Mouse (Mus musculus) CH12.LX (cell line): ENCODE results near the gene Add1. TPM values are rescaled to one million over a fixed set of nuclear protein-coding genes. Genes with fewer than 3 reads are reported as not detected.
A peak's percentile ranks its signal among the peaks of the same experiment; 100 is the strongest.

Experiments used
- DNase-seq: peaks from one replicate; pipeline ENCODE4 v3.0.0-alpha.2; 2013; ENCODE audit errors: extremely low read depth
- H3K27ac ChIP-seq: 2 replicates; pipeline ENCODE4 v1.5.1; 2012; ENCODE audit warnings: low read depth, mild to moderate bottlenecking, control low read depth, moderate library complexity; ENCODE audit not compliant: insufficient read depth
- H3K27me3 ChIP-seq: replicated peaks from 2 replicates; pipeline ENCODE3; 2012; ENCODE audit warnings: inconsistent platforms
- H3K36me3 ChIP-seq, 2 experiments: replicated peaks in 1 of 2; 2 replicates each; pipeline versions ENCODE3 to v1.6.1; 2012; ENCODE audit warnings: inconsistent platforms in 1 of 2, low read length in 1 of 2, mild to moderate bottlenecking in 1 of 2, mixed read lengths in 1 of 2, moderate library complexity in 1 of 2; ENCODE audit not compliant: control insufficient read depth in 1 of 2, insufficient read depth in 1 of 2
- H3K4me1 ChIP-seq, 2 experiments: 2 replicates each; pipeline ENCODE4 v1.6.1; 2012; ENCODE audit warnings: inconsistent platforms in 1 of 2, moderate library complexity in 1 of 2; ENCODE audit not compliant: insufficient read depth in 2 of 2, control insufficient read depth in 1 of 2
- H3K4me2 ChIP-seq: 2 replicates; pipeline ENCODE4 v1.6.1; 2012; ENCODE audit warnings: low read depth, mild to moderate bottlenecking, control low read depth; ENCODE audit not compliant: poor library complexity, insufficient read depth, severe bottlenecking
- H3K4me3 ChIP-seq, 3 experiments: fragments of 150-350 bp in 1 of 3; sonication (generic) in 1 of 3; replicated peaks in 1 of 3; 2 replicates each; pipeline versions ENCODE3 to v1.5.1; 2011 to 2012; ENCODE audit warnings: low read depth in 2 of 3, low read length in 2 of 3, mild to moderate bottlenecking in 2 of 3, moderate library complexity in 2 of 3, control low read depth in 1 of 3, improper control_type of control experiment in 1 of 3, inconsistent platforms in 1 of 3, mixed read lengths in 1 of 3; ENCODE audit not compliant: poor library complexity in 1 of 3
- H3K79me2 ChIP-seq: replicated peaks from 2 replicates; pipeline ENCODE4 v1.6.1; 2012; ENCODE audit warnings: mild to moderate bottlenecking, moderate library complexity; ENCODE audit not compliant: control insufficient read depth, poor library complexity, insufficient read depth, severe bottlenecking; ENCODE audit errors: extremely low read depth
- H3K9ac ChIP-seq: 2 replicates; pipeline ENCODE4 v1.6.1; 2012; ENCODE audit warnings: low read depth, mild to moderate bottlenecking, control low read depth, moderate library complexity; ENCODE audit not compliant: insufficient read depth
- H3K9me3 ChIP-seq: replicated peaks from 2 replicates; pipeline ENCODE3; 2012; ENCODE audit warnings: low read length, inconsistent platforms, mixed read lengths
- BHLHE40 ChIP-seq: IDR thresholded peaks from 2 replicates; pipeline ENCODE4 v1.6.1; 2011; ENCODE audit warnings: mild to moderate bottlenecking, low read depth, low read length, improper control_type of control experiment
- CHD1 ChIP-seq: IDR thresholded peaks from 2 replicates; pipeline ENCODE4 v1.6.1; 2012; ENCODE audit warnings: low read depth, low read length, improper control_type of control experiment, inconsistent platforms
- CTCF ChIP-seq, 2 experiments: IDR thresholded peaks in 1 of 2; conservative IDR thresholded peaks in 1 of 2; 2 replicates each; pipeline ENCODE4 v1.5.1; 2011 to 2012; ENCODE audit warnings: low read depth in 2 of 2, low read length in 2 of 2, improper control_type of control experiment in 1 of 2, inconsistent platforms in 1 of 2, mild to moderate bottlenecking in 1 of 2, moderate library complexity in 1 of 2
- ELF1 ChIP-seq: IDR thresholded peaks from 2 replicates; pipeline ENCODE4 v1.6.1; 2014; ENCODE audit warnings: low read depth, mild to moderate bottlenecking, inconsistent platforms, low read length, improper control_type of control experiment
- EP300 ChIP-seq: IDR thresholded peaks from 2 replicates; pipeline ENCODE4 v1.6.1; 2011; ENCODE audit warnings: low read length, improper control_type of control experiment
- HCFC1 ChIP-seq: IDR thresholded peaks from 2 replicates; pipeline ENCODE4 v1.6.1; 2012; ENCODE audit warnings: low read depth, mild to moderate bottlenecking, inconsistent platforms, low read length, improper control_type of control experiment
- JUN ChIP-seq: IDR thresholded peaks from 2 replicates; pipeline ENCODE4 v1.6.1; 2011; ENCODE audit warnings: low read depth, mild to moderate bottlenecking, low read length, improper control_type of control experiment, moderate library complexity; ENCODE audit not compliant: insufficient read depth
- JUND ChIP-seq: conservative IDR thresholded peaks from 2 replicates; pipeline ENCODE4 v1.6.1; 2011; ENCODE audit warnings: low read depth, low read length, improper control_type of control experiment
- MAX ChIP-seq: IDR thresholded peaks from 2 replicates; pipeline ENCODE4 v1.6.1; 2011; ENCODE audit warnings: low read length, improper control_type of control experiment
- POLR2A ChIP-seq: IDR thresholded peaks from 2 replicates; pipeline ENCODE4 v1.6.1; 2011; ENCODE audit warnings: low read depth, mild to moderate bottlenecking, improper control_type of control experiment, low read length
- POLR2AphosphoS2 ChIP-seq: IDR thresholded peaks from 2 replicates; pipeline ENCODE4 v1.6.1; 2011; ENCODE audit warnings: low read depth, low read length, improper control_type of control experiment
- RCOR1 ChIP-seq: conservative IDR thresholded peaks from 2 replicates; pipeline ENCODE4 v1.6.1; 2012; ENCODE audit warnings: low read depth, mild to moderate bottlenecking, inconsistent platforms, low read length, improper control_type of control experiment
- SIN3A ChIP-seq: IDR thresholded peaks from 2 replicates; pipeline ENCODE4 v1.6.1; 2012; ENCODE audit warnings: low read length, improper control_type of control experiment, inconsistent platforms
- SMC3 ChIP-seq: IDR thresholded peaks from 2 replicates; pipeline ENCODE4 v1.6.1; 2011; ENCODE audit warnings: low read depth, low read length, improper control_type of control experiment
- TBP ChIP-seq: conservative IDR thresholded peaks from 2 replicates; pipeline ENCODE4 v1.6.1; 2011; ENCODE audit warnings: low read depth, low read length, improper control_type of control experiment
- USF1 ChIP-seq: IDR thresholded peaks from 2 replicates; pipeline ENCODE4 v1.6.1; 2014; ENCODE audit warnings: low read depth, mild to moderate bottlenecking, inconsistent platforms, low read length, improper control_type of control experiment
- USF2 ChIP-seq: conservative IDR thresholded peaks from 2 replicates; pipeline ENCODE4 v1.6.1; 2011; ENCODE audit warnings: low read depth, low read length, improper control_type of control experiment
- ZC3H11A ChIP-seq: IDR thresholded peaks from 2 replicates; pipeline ENCODE4 v1.6.1; 2012; ENCODE audit warnings: low read depth, mild to moderate bottlenecking, inconsistent platforms, low read length, improper control_type of control experiment
- ZKSCAN1 ChIP-seq: IDR thresholded peaks from 2 replicates; pipeline ENCODE4 v1.6.1; 2012; ENCODE audit warnings: low read depth, inconsistent platforms, low read length, improper control_type of control experiment, borderline replicate concordance
- ZMIZ1 ChIP-seq: IDR thresholded peaks from 2 replicates; pipeline ENCODE4 v1.6.1; 2012; ENCODE audit warnings: low read depth, mild to moderate bottlenecking, inconsistent platforms, low read length, improper control_type of control experiment
- ZNF384 ChIP-seq: IDR thresholded peaks from 2 replicates; pipeline ENCODE4 v1.6.1; 2012; ENCODE audit warnings: low read depth, low read length, improper control_type of control experiment, inconsistent platforms
- dilution Hi-C: fragments of 300-500 bp; cut with MboI; formaldehyde crosslinking; loops from 2 replicates; pipeline ENCODE4 v1.14.3; 2020; ENCODE audit warnings: low sequenced_read_pairs; ENCODE audit not compliant: extremely low pct_unique_long_range_greater_than_20kb, extremely low pct_ligation_motif_present
- in situ Hi-C: fragments of 300-500 bp; cut with MboI; formaldehyde crosslinking; loops from 3 replicates; pipeline ENCODE4 v1.14.3; 2019; ENCODE audit warnings: low sequenced_read_pairs, low pct_ligation_motif_present, low pct_unique_long_range_greater_than_20kb, mixed read lengths
- polyA plus RNA-seq: library from polyadenylated mRNA; unstranded; fragments of >175 nt; gene quantifications from 2 replicates; pipeline ENCODE4 v1.2.1, GENCODE M21; 2012; ENCODE audit warnings: low read depth; ENCODE audit not compliant: insufficient read length
- total RNA-seq, 2 experiments: library from RNA; depleted of rRNA; stranded (reverse); fragments of 300-350 nt in 1 of 2; fragments of >200 nt in 1 of 2; gene quantifications; 2 replicates each; pipeline ENCODE4 v1.2.3; 2012 to 2014

The Add1 gene
- total and polyA plus RNA-seq, 3 experiments: 28.1 to 46.0 (median 45.0) TPM

- dilution Hi-C loops: no loop called here
- no peak overlapping the region for H3K27ac ChIP-seq
- H3K9ac ChIP-seq: peak overlapping the region; percentile 55; the same call in 1 of the 2 replicates
- H3K4me1 ChIP-seq: peaks cover 0 to 11% of the 10 kb centered on the region in 2 experiments; a peak in 2 of 4 replicates
- H3K27me3 ChIP-seq: no peaks in the 10 kb centered on the region
- peak overlapping the region in 2 of 3 experiments; percentile 59 to 69 for H3K4me3 ChIP-seq
- no peaks in the 10 kb centered on the region for H3K9me3 ChIP-seq
- TF ChIP-seq SMC3: no peak
- peak in 1 of 2 experiments; percentile 55; a peak in 2 of 4 replicates for TF ChIP-seq CTCF (conservative IDR thresholded peaks at IDR 0.05 in 1 of 2, IDR thresholded peaks at IDR 0.05 in 1 of 2; ENCODE audit: low read depth in 2 of 2, low read length in 2 of 2)
- TF ChIP-seq USF2: no peak
- 0 out of 2 replicates have a peak, but pooled peaks have one; percentile 18 for TF ChIP-seq CHD1
- TF ChIP-seq, all 38 proteins: peak for 2
- Histone ChIP-seq H3K4me2 (peak overlapping the region; percentile 88), H3K79me2 (peaks cover 24% of the 10 kb centered on the region), H3K36me3 (peaks cover 5 to 15% of the 10 kb centered on the region in 2 experiments)
- in situ Hi-C loops: loop anchor here (25.0 kb wide), 1 partner anchor 375 kb away; the partner anchor contains the start of gene Hgfac
- no peak for DNase-seq
Observed at GRCm38 (mm10) chr5:34661909-34662308, 88.4 kb downstream of the Add1 start.

- dilution Hi-C loops: no loop called here
- DNase-seq: no peak
- Histone ChIP-seq H3K4me3 (no peak overlapping the region), H3K79me2 (peaks cover 16% of the 10 kb centered on the region), H3K9me3 (no peaks in the 10 kb centered on the region)
- in situ Hi-C loops: loop anchor here (25.0 kb wide), 1 partner anchor 374 kb away; the partner anchor contains the start of gene Hgfac
- no peak for TF ChIP-seq MAX
- TF ChIP-seq HCFC1: no peak
- no peak for TF ChIP-seq JUND
- no peak for TF ChIP-seq POLR2AphosphoS2
- TF ChIP-seq EP300: no peak
- no peak for TF ChIP-seq ZC3H11A
- no peak for TF ChIP-seq TBP
- TF ChIP-seq RCOR1: no peak
- TF ChIP-seq ZMIZ1: no peak
- TF ChIP-seq ZNF384: no peak
- TF ChIP-seq ZKSCAN1: no peak
- TF ChIP-seq USF2: no peak
- TF ChIP-seq JUN: no peak
- no peak for TF ChIP-seq USF1
- TF ChIP-seq BHLHE40: no peak
- no peak for TF ChIP-seq ELF1
- no peak for TF ChIP-seq POLR2A
- no peak for TF ChIP-seq SIN3A
- TF ChIP-seq, all 38 proteins: peak for 0
- Histone ChIP-seq H3K4me1 (peaks cover 0 to 2% of the 10 kb centered on the region in 2 experiments; a peak in 1 of 4 replicates), H3K27me3 (no peaks in the 10 kb centered on the region), H3K36me3 (peaks cover 0 to 5% of the 10 kb centered on the region in 2 experiments), H3K27ac (no peak overlapping the region), H3K9ac (no peak overlapping the region), H3K4me2 (no peak overlapping the region)
Observed at GRCm38 (mm10) chr5:34663231-34663630, 89.8 kb downstream of the Add1 start.
